Mouse (Mus musculus): ENCODE measurements at regions not wholly inside any gene's neighbourhood (a gene's known extent, or its start where the extent isn't known, plus 50 kb on each side); places are given as distances from the start of the nearest gene placed in this dataset.

GRCm38 (mm10) chr11:63460146-63460545 lies 331.4 kb downstream of the Pmp22 start:
- H3K36me3 ChIP-seq (ENCODE audit: control insufficient read depth, insufficient read depth, low read length): no peaks in the 10 kb centered on the region
- no peaks in the 10 kb centered on the region for H3K27me3 ChIP-seq (ENCODE audit: control insufficient read depth, insufficient read depth, low read length)
- no peaks in the 10 kb centered on the region for H3K4me1 ChIP-seq (ENCODE audit: control insufficient read depth, insufficient read depth, insufficient read length)
- no peak overlapping the region for H3K27ac ChIP-seq (ENCODE audit: insufficient read depth, low read length)
- H3K4me3 ChIP-seq (ENCODE audit: extremely low read depth, insufficient read depth, insufficient read length): no peak overlapping the region
- no peak for TF ChIP-seq CTCF (IDR thresholded peaks at IDR 0.05; ENCODE audit: extremely low read depth, insufficient read depth, insufficient read length, insufficient replicate concordance)
- TF ChIP-seq POLR2A (IDR thresholded peaks at IDR 0.05; ENCODE audit: low read depth, low read length): no peak
- 87% methylated on average over 7 of the region's 7 CpGs for WGBS
- DNase-seq (ENCODE audit: low read depth in 1 of 2, low spot score in 2 of 2): no peak

- no peaks in the 10 kb centered on the region for H3K4me1 ChIP-seq (ENCODE audit: control insufficient read depth, insufficient read depth, insufficient read length)
- no peak for DNase-seq (ENCODE audit: low read depth in 1 of 2, low spot score in 2 of 2)
- H3K27ac ChIP-seq (ENCODE audit: insufficient read depth, low read length): no peak overlapping the region
- WGBS: 73% methylated on average over 18 of the region's 18 CpGs
- no peaks in the 10 kb centered on the region for H3K36me3 ChIP-seq (ENCODE audit: control insufficient read depth, insufficient read depth, low read length)
- TF ChIP-seq CTCF (IDR thresholded peaks at IDR 0.05; ENCODE audit: extremely low read depth, insufficient read depth, insufficient read length, insufficient replicate concordance) (no peak), POLR2A (IDR thresholded peaks at IDR 0.05; ENCODE audit: low read depth, low read length) (no peak)
- no peaks in the 10 kb centered on the region for H3K27me3 ChIP-seq (ENCODE audit: control insufficient read depth, insufficient read depth, low read length)
- no peak overlapping the region for H3K4me3 ChIP-seq (ENCODE audit: extremely low read depth, insufficient read depth, insufficient read length)
Measured at GRCm38 (mm10) chr11:63463797-63464331, 335.1 kb downstream of the Pmp22 start.

GRCm38 (mm10) chr11:63465941-63466340 lies 337.2 kb downstream of the Pmp22 start:
- TF ChIP-seq CTCF (IDR thresholded peaks at IDR 0.05; ENCODE audit: extremely low read depth, insufficient read depth, insufficient read length, insufficient replicate concordance): no peak
- TF ChIP-seq POLR2A (IDR thresholded peaks at IDR 0.05; ENCODE audit: low read depth, low read length): no peak
- no peak for DNase-seq (ENCODE audit: low read depth in 1 of 2, low spot score in 2 of 2)
- no peak overlapping the region for H3K27ac ChIP-seq (ENCODE audit: insufficient read depth, low read length)
- H3K4me3 ChIP-seq (ENCODE audit: extremely low read depth, insufficient read depth, insufficient read length): no peak overlapping the region
- no peaks in the 10 kb centered on the region for H3K36me3 ChIP-seq (ENCODE audit: control insufficient read depth, insufficient read depth, low read length)
- H3K27me3 ChIP-seq (ENCODE audit: control insufficient read depth, insufficient read depth, low read length): no peaks in the 10 kb centered on the region
- no peaks in the 10 kb centered on the region for H3K4me1 ChIP-seq (ENCODE audit: control insufficient read depth, insufficient read depth, insufficient read length)
- WGBS: 88% methylated on average over 6 of the region's 6 CpGs

- Histone ChIP-seq H3K27me3 (ENCODE audit: control insufficient read depth, insufficient read depth, low read length) (no peaks in the 10 kb centered on the region), H3K36me3 (ENCODE audit: control insufficient read depth, insufficient read depth, low read length) (no peaks in the 10 kb centered on the region), H3K4me3 (ENCODE audit: extremely low read depth, insufficient read depth, insufficient read length) (no peak overlapping the region), H3K4me1 (ENCODE audit: control insufficient read depth, insufficient read depth, insufficient read length) (no peaks in the 10 kb centered on the region), H3K27ac (ENCODE audit: insufficient read depth, low read length) (no peak overlapping the region)
- 80% methylated on average over 2 of the region's 2 CpGs for WGBS
- no peak for TF ChIP-seq POLR2A (IDR thresholded peaks at IDR 0.05; ENCODE audit: low read depth, low read length)
- TF ChIP-seq CTCF (IDR thresholded peaks at IDR 0.05; ENCODE audit: extremely low read depth, insufficient read depth, insufficient read length, insufficient replicate concordance): no peak
- no peak for DNase-seq (ENCODE audit: low read depth in 1 of 2, low spot score in 2 of 2)
Measured at GRCm38 (mm10) chr11:63466541-63466940, 337.8 kb downstream of the Pmp22 start.

GRCm38 (mm10) chr11:63474831-63475230 lies 346.0 kb downstream of the Pmp22 start:
- Histone ChIP-seq H3K4me1 (ENCODE audit: control insufficient read depth, insufficient read depth, insufficient read length) (no peaks in the 10 kb centered on the region), H3K4me3 (ENCODE audit: extremely low read depth, insufficient read depth, insufficient read length) (no peak overlapping the region), H3K36me3 (ENCODE audit: control insufficient read depth, insufficient read depth, low read length) (no peaks in the 10 kb centered on the region), H3K27ac (ENCODE audit: insufficient read depth, low read length) (no peak overlapping the region), H3K27me3 (ENCODE audit: control insufficient read depth, insufficient read depth, low read length) (no peaks in the 10 kb centered on the region)
- DNase-seq (ENCODE audit: low read depth in 1 of 2, low spot score in 2 of 2): no peak
- 93% methylated on average over 15 of the region's 15 CpGs for WGBS
- TF ChIP-seq CTCF (IDR thresholded peaks at IDR 0.05; ENCODE audit: extremely low read depth, insufficient read depth, insufficient read length, insufficient replicate concordance) (no peak), POLR2A (IDR thresholded peaks at IDR 0.05; ENCODE audit: low read depth, low read length) (no peak)

- H3K4me1 ChIP-seq (ENCODE audit: control insufficient read depth, insufficient read depth, insufficient read length): no peaks in the 10 kb centered on the region
- no peaks in the 10 kb centered on the region for H3K36me3 ChIP-seq (ENCODE audit: control insufficient read depth, insufficient read depth, low read length)
- no peak overlapping the region for H3K4me3 ChIP-seq (ENCODE audit: extremely low read depth, insufficient read depth, insufficient read length)
- no peak for DNase-seq (ENCODE audit: low read depth in 1 of 2, low spot score in 2 of 2)
- 90% methylated on average over 7 of the region's 7 CpGs for WGBS
- TF ChIP-seq POLR2A (IDR thresholded peaks at IDR 0.05; ENCODE audit: low read depth, low read length): no peak
- TF ChIP-seq CTCF (IDR thresholded peaks at IDR 0.05; ENCODE audit: extremely low read depth, insufficient read depth, insufficient read length, insufficient replicate concordance): no peak
- no peak overlapping the region for H3K27ac ChIP-seq (ENCODE audit: insufficient read depth, low read length)
- H3K27me3 ChIP-seq (ENCODE audit: control insufficient read depth, insufficient read depth, low read length): no peaks in the 10 kb centered on the region
Measured at GRCm38 (mm10) chr11:63481676-63482310, 353.0 kb downstream of the Pmp22 start.

- TF ChIP-seq CTCF (IDR thresholded peaks at IDR 0.05; ENCODE audit: extremely low read depth, insufficient read depth, insufficient read length, insufficient replicate concordance) (no peak), POLR2A (IDR thresholded peaks at IDR 0.05; ENCODE audit: low read depth, low read length) (no peak)
- no peaks in the 10 kb centered on the region for H3K4me1 ChIP-seq (ENCODE audit: control insufficient read depth, insufficient read depth, insufficient read length)
- WGBS: 72% methylated on average over 6 of the region's 6 CpGs
- H3K36me3 ChIP-seq (ENCODE audit: control insufficient read depth, insufficient read depth, low read length): no peaks in the 10 kb centered on the region
- H3K4me3 ChIP-seq (ENCODE audit: extremely low read depth, insufficient read depth, insufficient read length): no peak overlapping the region
- no peaks in the 10 kb centered on the region for H3K27me3 ChIP-seq (ENCODE audit: control insufficient read depth, insufficient read depth, low read length)
- DNase-seq (ENCODE audit: low read depth in 1 of 2, low spot score in 2 of 2): no peak
- H3K27ac ChIP-seq (ENCODE audit: insufficient read depth, low read length): no peak overlapping the region
Measured at GRCm38 (mm10) chr11:63482593-63482992, 353.8 kb downstream of the Pmp22 start.

Measured in spleen, adult 2 months (tissue).